Mouse (Mus musculus) ES-Bruce4 (cell line): Measurements from ENCODE around the gene Slc25a31. TPM values are rescaled to one million over a fixed set of nuclear protein-coding genes. Genes with fewer than 3 reads are reported as not detected.
A peak's percentile ranks its signal among the peaks of the same experiment; 100 is the strongest.

Source experiments
- H3K27ac ChIP-seq: 2 replicates; pipeline ENCODE4 v1.5.1; 2012; ENCODE audit warnings: low read length, inconsistent platforms; ENCODE audit not compliant: insufficient read depth
- H3K27me3 ChIP-seq: 2 replicates; pipeline ENCODE4 v1.6.1; 2012; ENCODE audit warnings: mild to moderate bottlenecking, low read length, inconsistent platforms; ENCODE audit not compliant: control insufficient read depth, poor library complexity, insufficient read depth, severe bottlenecking
- H3K36me3 ChIP-seq: 2 replicates; pipeline ENCODE4 v1.6.1; 2012; ENCODE audit warnings: inconsistent platforms, mild to moderate bottlenecking, low read length, moderate library complexity; ENCODE audit not compliant: control insufficient read depth, poor library complexity, insufficient read depth, severe bottlenecking
- H3K4me1 ChIP-seq: one replicate; pipeline ENCODE4 v1.8.1; 2011; ENCODE audit warnings: low read length; ENCODE audit not compliant: control insufficient read depth, insufficient read depth
- H3K4me3 ChIP-seq: 2 replicates; pipeline ENCODE4 v1.5.1; 2011; ENCODE audit warnings: low read depth, mild to moderate bottlenecking, low read length
- H3K9ac ChIP-seq: 2 replicates; pipeline ENCODE4 v1.6.1; 2012; ENCODE audit warnings: low read depth, mild to moderate bottlenecking, inconsistent platforms; ENCODE audit not compliant: poor library complexity, severe bottlenecking
- H3K9me3 ChIP-seq: replicated peaks from 2 replicates; pipeline ENCODE4 v1.6.1; 2012; ENCODE audit warnings: mild to moderate bottlenecking, low read length, inconsistent platforms; ENCODE audit not compliant: control insufficient read depth, poor library complexity, insufficient read depth, severe bottlenecking
- CTCF ChIP-seq: IDR thresholded peaks from one replicate; pipeline ENCODE4 v1.8.1; 2011; ENCODE audit warnings: low read depth, low read length
- EP300 ChIP-seq: IDR thresholded peaks from 2 replicates; pipeline ENCODE4 v1.6.1; 2011; ENCODE audit warnings: low read depth, low read length; ENCODE audit not compliant: insufficient read depth
- POLR2A ChIP-seq: IDR thresholded peaks from one replicate; pipeline ENCODE4 v1.8.1; 2011; ENCODE audit warnings: low read length; ENCODE audit not compliant: insufficient read depth
- polyA plus RNA-seq: library from polyadenylated mRNA; stranded (reverse); fragments of >200 nt; gene quantifications from 2 replicates; pipeline ENCODE4 v1.2.4, GENCODE M21; 2011; ENCODE audit warnings: low read depth; ENCODE audit not compliant: missing spikeins, insufficient read depth, insufficient read length

Gene Slc25a31
- not detected in 2 replicates for polyA plus RNA-seq

GRCm38 (mm10) chr3:40708655-40709054, at the start of gene Slc25a31:
Gene Slc25a31, plus strand, starts transcription at chr3:40708855.
- Histone ChIP-seq H3K9me3 (0 out of 2 replicates have a peak, but pooled peaks cover 4% of the 10 kb centered on the region), H3K9ac (no peak within 1 kb of the TSS), H3K36me3 (no peaks in the 10 kb centered on the region), H3K4me3 (0 out of 2 replicates have a peak within 1 kb of the TSS, but pooled peaks have one; percentile 1), H3K27ac (no peak within 1 kb of the TSS), H3K4me1 (no peaks in the 10 kb centered on the region), H3K27me3 (peaks cover 5% of the 10 kb centered on the region)
- no peak for TF ChIP-seq EP300
- no peak for TF ChIP-seq POLR2A
- TF ChIP-seq CTCF = no peak

- Histone ChIP-seq H3K27ac (no peak overlapping the region), H3K36me3 (no peaks in the 10 kb centered on the region), H3K4me1 (no peaks in the 10 kb centered on the region), H3K9me3 (no peaks in the 10 kb centered on the region), H3K9ac (no peak overlapping the region), H3K27me3 (no peaks in the 10 kb centered on the region), H3K4me3 (no peak overlapping the region)
- TF ChIP-seq POLR2A = no peak
- TF ChIP-seq EP300 = no peak
- TF ChIP-seq CTCF = no peak
Measured at GRCm38 (mm10) chr3:40660231-40660630, 48.4 kb upstream of the Slc25a31 start.

- no peak overlapping the region for H3K27ac ChIP-seq
- H3K4me1 ChIP-seq = no peaks in the 10 kb centered on the region
- no peaks in the 10 kb centered on the region for H3K27me3 ChIP-seq
- no peak overlapping the region for H3K4me3 ChIP-seq
- TF ChIP-seq POLR2A = no peak
- TF ChIP-seq CTCF = no peak
- no peak for TF ChIP-seq EP300
- H3K9me3 ChIP-seq = no peaks in the 10 kb centered on the region
- no peaks in the 10 kb centered on the region for H3K36me3 ChIP-seq
- H3K9ac ChIP-seq = no peak overlapping the region
Measured at GRCm38 (mm10) chr3:40666109-40666508, 42.5 kb upstream of the Slc25a31 start.

DNA sequence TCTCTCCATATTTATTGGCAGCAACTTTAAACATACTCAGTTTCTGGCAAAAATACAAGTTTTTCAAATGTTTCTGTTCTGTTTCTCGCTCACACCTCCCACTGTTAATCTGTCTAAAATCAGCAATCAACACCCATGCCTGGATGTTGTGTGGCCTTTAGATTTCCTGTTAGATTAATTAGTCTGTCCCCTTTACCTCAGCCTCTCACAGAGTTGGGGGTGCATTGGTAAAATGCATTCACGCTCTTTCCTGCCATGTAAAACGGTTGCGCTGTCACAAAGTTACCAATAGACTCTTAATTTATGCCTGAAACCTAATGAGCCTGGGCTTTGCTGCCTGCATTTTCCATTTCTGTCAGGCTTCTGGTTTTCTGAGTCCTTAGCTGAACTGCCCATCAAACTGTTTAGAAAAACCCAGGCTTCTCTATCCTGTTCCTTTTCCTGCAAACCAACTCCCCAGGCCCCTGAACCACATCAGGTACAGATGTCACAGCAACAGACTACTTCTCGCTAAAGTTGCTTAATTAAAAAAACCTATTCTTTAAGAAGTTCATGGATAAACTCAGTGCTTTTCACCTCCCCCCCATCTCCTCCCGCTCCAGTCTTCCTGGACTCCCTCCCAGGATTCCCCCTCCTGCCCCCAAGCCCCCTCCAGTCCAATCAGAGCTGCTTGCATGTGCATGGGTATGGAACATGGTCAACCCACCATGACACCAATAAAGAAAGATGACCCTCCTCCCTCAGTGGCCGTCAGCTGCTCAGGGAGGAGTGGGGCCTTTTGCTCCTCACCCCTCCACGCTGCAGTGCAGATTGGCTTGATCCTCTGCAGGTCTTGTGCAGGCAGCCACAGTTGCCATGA, 41.6 kb upstream of the Slc25a31 start:
- Histone ChIP-seq H3K4me3 (no peak overlapping the region), H3K4me1 (no peaks in the 10 kb centered on the region), H3K27ac (no peak overlapping the region), H3K9ac (no peak overlapping the region), H3K36me3 (no peaks in the 10 kb centered on the region), H3K9me3 (no peaks in the 10 kb centered on the region), H3K27me3 (no peaks in the 10 kb centered on the region)
- TF ChIP-seq EP300 = no peak
- no peak for TF ChIP-seq POLR2A
- no peak for TF ChIP-seq CTCF

DNA sequence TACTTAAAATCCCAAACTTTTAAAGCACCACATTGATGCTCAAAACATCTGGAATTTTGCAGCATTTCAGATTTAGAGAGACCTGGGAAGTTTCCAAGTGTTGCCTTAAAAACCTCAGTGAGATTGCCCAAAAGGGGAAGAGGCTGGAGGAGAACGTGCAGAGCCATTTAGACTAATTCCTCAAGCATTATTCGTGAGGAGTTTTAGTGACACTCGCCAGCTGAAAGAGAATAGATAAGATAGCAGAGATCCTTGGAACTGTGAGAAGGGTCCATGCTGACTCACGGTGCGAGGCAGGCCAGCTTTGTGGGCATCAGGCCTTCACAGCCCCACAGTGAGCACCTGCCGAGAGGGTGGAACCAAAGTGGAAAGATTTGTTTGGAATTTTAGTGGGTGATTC, 39.8 kb upstream of the Slc25a31 start:
- no peaks in the 10 kb centered on the region for H3K36me3 ChIP-seq
- TF ChIP-seq EP300 = no peak
- no peak for TF ChIP-seq CTCF
- TF ChIP-seq POLR2A = no peak
- H3K9ac ChIP-seq = no peak overlapping the region
- H3K27ac ChIP-seq = no peak overlapping the region
- no peaks in the 10 kb centered on the region for H3K4me1 ChIP-seq
- H3K9me3 ChIP-seq = no peaks in the 10 kb centered on the region
- no peaks in the 10 kb centered on the region for H3K27me3 ChIP-seq
- H3K4me3 ChIP-seq = no peak overlapping the region

DNA sequence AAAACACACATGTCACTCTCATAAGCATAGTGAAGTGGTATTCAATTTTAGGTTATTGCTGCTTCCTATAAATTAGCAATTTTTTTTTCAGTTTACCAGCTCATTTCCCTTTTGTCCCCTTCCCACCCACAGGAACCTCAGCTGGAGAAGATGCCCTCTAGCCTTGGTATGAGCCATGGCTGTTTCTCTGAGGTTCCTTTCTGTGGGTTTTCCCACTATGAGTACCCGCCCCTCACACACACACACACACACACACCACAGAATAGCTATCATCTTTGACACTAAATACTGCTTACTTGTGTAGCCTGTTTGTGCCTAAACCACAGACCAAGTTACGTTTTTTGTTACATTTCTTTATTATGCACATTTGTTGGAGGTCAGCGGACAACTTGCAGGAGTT, 39.3 kb upstream of the Slc25a31 start:
- Histone ChIP-seq H3K4me3 (no peak overlapping the region), H3K36me3 (no peaks in the 10 kb centered on the region), H3K4me1 (no peaks in the 10 kb centered on the region), H3K27ac (no peak overlapping the region), H3K27me3 (no peaks in the 10 kb centered on the region), H3K9me3 (no peaks in the 10 kb centered on the region), H3K9ac (no peak overlapping the region)
- TF ChIP-seq POLR2A (no peak), CTCF (no peak), EP300 (no peak)
